Mouse (Mus musculus) layer of hippocampus, postnatal 10 days (tissue): Measurements from ENCODE around the gene Galnt10. TPM values are rescaled to one million over a fixed set of nuclear protein-coding genes. Genes with fewer than 3 reads are reported as not detected.

ENCODE experiments used
- DNase-seq, 2 experiments: peaks; one replicate each; pipeline ENCODE4 v3.0.0; 2021; ENCODE audit warnings: low spot score in 2 of 2
- long read RNA-seq: library from polyadenylated mRNA; stranded (forward); transcript quantifications from one replicate; pipeline ENCODE4 v2.0.0, GENCODE M21; 2023
- total RNA-seq, 2 experiments: library from RNA; stranded (reverse); gene quantifications; 2 replicates each; pipeline ENCODE4 v1.2.3; 2021

The Galnt10 gene
- total RNA-seq: 10 to 100 TPM; 10.9 to 11.2 TPM
- long read RNA-seq, full-length matches to known transcripts: 4 of 11 reads
- long read RNA-seq, partial matches to known transcripts: 5 of 11 reads
- long read RNA-seq, other reads (novel, unspliced or antisense): 2 of 11 reads

DNA sequence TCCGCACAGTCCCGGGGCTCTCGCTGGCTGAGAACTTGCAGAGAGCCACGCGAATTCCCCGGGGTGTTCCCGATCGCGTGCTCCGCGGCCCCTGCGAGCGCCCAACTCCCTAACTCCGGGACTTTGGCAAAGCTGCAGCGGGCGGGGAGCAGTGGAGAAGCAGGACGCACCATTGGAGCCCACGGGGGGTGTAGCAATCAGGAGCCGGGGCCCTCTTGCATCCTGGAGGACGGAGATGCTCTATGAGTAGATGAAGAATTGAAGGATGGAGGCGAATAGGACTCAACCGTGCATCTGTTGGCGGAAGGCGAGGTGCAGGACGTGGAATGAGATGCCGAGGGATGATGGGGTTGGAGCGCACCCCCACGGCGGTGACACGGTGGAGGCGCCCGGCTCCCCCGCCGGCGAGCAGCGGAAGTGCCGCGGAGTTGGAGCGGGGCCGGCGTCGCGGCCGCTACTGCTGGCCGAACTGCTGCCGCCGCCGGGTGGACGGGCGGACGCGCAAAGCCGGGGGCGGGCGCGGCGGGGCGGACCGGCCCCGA, at the start of gene Galnt10:
TSS of gene Galnt10 (plus strand) at position 425 of the 542 bp plus-strand sequence.
- peak; percentile 87 to 92 for DNase-seq

DNA sequence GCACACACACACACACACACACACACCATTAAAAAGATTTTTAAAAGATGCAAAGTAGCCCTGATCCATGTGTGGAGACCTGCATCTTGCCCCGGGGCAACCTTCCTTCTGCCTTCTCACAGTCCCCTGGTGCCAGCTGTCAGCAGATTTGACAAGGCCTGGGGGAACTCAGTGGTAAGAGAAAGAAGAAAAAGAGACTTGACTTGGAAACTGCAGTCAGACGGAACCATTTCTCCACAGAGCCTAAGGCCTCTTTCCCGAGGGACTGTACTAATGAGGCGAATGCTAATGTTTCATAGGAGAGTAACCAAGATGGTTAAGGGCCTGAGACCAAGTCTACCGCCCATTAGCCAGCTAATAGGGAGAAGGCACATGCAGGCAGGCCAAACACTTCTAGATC, 49.3 kb upstream of the Galnt10 start:
- DNase-seq: no peak

DNA sequence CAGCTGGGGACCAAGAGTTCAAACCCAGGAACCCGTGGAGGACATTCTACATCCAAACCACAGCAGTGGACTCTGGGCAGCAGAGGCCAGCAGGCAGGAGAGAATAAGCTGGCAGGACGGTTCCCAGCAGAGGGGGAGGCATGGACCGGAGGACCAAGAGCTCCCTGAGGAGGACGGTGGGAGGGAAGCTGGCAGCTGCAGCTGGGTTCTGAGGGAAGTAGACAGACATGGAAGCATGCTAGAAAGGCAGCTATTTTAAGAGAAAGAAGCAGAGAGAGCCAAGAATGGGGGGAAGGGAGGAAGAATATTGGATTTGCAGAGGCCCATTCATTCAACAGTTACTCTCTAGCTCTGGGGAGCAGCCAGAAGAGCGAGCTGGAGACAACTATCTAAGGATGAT, 47.1 kb upstream of the Galnt10 start:
- DNase-seq: peak; percentile 29 to 44

DNA sequence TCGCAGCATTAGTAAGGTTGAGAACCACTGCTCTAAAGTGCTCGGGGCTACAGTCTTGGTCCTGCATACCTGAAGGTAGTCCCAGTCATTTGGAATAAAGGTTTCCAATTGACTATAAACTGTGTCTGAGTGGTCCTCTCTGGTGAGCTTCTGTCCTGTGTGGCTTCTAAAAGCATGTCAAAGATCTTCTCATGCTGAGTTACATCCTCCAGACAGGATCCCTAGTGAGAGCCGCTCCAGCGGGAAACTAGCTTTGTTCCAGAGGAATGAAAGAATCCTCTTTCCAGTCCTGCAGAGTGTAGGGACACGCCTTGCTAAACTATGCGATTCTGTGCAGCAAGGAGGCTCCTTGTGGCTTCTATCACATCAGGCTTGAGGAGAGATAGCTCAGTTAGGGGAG, 45.9 kb upstream of the Galnt10 start:
- no peak for DNase-seq

GRCm38 (mm10) chr11:57600113-57600512, 45.1 kb upstream of the Galnt10 start:
- no peak for DNase-seq

DNA sequence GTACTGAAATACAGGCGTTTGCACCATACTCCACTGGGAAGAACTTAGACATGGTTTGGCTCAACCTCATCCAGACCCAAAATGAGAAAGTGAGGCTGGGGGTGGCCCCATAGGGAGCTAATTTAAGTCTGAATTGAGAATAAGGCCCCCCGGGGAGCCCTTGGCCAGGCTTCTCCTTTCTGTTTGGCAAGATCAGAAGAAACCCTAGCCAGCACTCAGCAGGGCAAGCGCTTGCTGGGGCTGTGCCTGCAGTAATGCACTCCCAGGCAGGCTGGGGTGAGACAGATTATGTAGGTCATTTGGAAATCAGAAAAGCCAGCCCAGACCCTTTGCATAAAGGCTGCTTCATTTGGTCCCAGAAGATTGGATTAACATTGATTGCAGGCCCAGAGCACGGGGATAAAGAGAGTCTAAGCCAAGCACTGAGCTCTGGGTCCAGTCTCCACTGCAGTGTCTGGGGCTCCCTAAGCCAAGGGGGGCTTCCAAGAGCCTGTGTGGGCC, 44.6 kb upstream of the Galnt10 start:
- DNase-seq: peak; percentile 51 to 77

DNA sequence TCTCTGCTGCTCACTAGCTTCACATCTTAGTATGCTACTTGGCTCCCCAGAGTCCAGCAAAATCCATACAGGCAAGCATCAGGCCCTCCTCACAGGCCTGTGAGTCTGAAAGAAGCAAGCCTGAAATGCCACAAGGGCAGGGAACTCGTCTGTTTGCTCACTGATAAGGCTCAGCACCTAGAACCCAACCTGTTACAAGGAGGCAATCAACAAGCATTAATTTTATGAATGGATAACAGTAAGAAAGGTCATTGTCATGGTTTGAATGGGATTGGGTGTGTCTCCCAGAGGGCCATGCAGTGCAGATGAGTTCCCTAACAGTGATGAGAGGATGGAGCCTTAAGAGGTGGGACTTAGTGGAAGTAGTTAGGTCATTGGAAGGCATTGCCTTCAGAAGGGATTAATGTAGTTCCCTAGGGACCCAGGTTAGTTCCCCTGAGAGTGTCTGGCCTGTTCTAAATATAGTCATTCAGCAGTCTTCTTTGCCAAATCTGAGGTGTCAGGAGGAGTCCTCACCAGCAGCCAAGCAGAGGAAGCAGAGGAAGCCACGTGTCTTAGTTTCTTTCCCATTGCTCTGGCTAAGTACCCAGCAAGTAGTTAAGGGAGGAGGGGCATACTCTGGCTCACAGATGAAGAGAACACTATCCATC, 43.3 kb upstream of the Galnt10 start:
- no peak for DNase-seq

DNA sequence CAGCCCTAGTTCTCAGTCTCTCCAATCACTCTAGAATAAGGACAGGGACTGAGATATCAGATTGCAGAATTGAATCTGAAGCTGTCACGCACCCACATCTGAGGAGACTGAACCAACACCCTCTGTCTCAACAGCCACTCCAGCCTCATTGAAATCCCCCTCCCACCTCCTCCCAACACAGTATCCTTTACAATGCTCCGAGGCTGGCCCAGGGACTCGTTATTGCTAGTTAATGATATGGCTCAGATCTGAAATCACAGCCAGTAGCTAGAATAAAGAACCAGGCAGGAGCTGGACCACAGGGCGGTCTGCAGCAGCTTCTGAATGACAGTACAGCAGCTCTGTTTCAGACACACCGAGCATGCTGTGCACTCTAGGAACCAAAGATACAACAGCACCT, 40.2 kb upstream of the Galnt10 start:
- no peak for DNase-seq

GRCm38 (mm10) chr11:57605660-57606059, 39.6 kb upstream of the Galnt10 start:
- no peak for DNase-seq

DNA sequence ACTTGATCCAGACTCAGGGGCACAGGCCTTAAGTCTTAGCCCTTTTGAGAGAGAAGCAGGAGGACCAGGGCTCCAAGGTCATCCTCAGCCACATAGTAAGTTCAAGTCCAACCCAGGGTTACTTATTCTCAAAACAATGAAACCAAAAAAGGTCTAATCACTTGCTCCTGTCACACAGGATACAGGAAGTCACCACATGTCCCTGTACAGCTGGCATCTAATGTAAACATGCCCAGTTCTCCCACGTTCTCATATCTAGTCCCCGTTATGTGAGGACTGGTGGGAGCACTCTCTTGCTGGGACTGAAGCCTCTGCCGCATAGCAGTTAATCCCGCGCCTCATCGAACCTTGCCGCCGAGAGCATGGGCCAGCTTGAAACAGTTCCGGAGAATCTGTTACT, 30.7 kb upstream of the Galnt10 start:
- no peak for DNase-seq

GRCm38 (mm10) chr11:57615286-57615685, 30.0 kb upstream of the Galnt10 start:
- no peak for DNase-seq

- DNase-seq: no peak
Measured at GRCm38 (mm10) chr11:57615871-57616270, 29.4 kb upstream of the Galnt10 start.

GRCm38 (mm10) chr11:57617526-57618264, 27.5 kb upstream of the Galnt10 start:
- DNase-seq: peak; percentile 41 to 55

DNA sequence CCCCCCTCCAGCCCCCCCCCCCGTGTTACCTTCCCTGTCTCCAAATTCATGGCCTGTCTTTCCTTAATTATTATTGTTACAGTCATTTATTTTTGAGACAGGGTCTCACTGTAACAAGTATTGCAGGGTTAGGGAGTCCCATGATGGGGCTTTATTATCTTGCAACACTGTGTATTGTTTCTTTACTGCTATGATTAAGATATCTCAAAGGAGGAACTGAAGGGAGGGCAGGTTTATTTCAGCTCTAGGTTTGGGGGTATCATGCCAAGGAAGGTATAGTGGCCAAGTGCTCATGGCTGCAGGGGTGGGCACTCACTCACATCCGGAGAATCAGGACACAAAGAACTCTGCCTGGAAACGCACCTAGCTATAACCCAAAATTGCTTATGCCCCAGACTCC, 23.8 kb upstream of the Galnt10 start:
- DNase-seq: no peak

DNA sequence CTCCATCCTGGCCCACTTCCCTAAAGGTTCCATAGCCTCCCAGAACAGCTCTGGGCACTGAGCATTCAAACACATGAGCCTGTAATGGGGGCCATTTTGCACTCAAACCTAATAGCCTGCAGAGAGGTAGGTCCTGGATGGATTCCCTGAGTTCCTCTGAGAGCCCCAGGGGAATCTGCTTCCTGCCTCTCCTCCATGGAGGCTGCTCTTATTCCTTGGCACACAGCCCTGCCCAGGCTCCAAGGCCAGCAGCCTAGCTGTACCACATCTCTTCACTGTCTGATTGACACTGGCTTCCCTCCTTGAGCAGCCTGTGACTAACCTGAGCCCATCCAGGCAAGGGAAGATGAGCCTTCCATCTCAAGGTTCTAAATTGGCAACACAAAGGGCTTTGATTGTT, 23.4 kb upstream of the Galnt10 start:
- DNase-seq: no peak

DNA sequence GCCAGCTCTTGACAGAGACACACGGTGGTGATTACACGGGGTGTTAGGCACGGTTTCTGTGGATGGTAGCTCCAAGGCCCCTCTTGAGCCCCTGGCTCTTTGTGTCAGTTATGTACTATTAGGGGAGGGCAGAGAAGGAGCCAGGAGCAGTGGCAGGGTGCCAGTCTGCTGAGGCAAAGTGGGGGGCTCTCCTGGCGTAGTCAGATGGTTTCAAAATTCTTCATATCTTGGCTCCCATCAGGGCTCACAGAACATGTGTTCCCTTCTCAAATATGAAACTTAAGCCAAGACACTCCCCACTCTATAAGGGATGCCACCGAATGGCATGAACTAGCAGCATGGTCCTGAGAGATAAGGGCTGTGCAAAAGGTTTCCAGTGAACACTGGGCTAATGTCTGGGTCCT, 20.8 kb upstream of the Galnt10 start:
- DNase-seq: peak; percentile 42 to 44

DNA sequence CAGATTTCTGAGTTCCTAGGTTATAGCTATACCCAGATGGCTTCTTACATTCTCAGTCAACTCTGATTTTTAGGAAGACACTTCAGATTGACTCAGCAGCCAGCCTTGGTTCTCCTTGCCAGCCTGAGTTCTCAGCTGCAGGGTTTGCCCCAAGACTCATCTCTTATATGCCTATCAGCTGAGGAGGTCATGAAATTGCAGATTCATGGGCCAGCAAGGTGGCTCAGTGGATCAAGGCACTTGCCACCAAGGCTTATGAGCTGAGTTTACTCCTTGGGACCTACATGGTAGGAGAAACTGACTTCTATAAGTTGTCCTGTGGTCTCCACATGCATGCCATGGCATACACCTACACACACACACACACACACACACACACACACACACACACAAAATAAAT, 19.8 kb upstream of the Galnt10 start:
- DNase-seq: no peak

DNA sequence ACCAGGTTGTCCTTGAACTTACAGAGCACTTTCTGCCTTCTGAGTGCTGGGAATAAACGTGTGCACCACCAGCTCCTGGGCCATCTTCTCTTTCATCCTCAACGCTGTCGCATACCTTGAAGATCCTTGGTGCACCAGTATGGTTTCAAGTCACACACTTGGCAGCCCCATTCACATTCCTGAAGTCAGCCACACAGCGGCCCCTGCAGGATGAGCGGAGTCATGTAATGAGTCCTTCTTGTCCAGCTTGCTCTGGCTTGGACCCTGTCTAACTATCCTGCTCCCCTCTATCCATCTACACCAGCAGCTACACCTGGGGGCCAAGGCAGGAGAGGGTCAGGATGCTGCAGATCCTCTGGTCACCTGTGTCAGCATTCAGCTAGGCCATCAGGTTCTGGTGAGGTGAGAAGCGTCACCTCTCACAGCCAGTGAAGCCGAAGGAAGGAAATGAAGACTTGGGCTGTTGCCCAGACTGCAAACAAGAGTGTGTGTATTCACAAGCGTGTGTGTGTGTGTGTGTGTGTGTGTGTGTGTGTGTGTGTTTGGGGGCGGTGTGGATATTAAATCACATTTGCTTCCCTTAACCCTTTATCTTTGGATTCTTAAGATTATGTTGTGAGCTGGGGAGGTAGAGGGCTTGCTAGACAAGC, 18.0 kb upstream of the Galnt10 start:
- peak; percentile 43 to 51 for DNase-seq

DNA sequence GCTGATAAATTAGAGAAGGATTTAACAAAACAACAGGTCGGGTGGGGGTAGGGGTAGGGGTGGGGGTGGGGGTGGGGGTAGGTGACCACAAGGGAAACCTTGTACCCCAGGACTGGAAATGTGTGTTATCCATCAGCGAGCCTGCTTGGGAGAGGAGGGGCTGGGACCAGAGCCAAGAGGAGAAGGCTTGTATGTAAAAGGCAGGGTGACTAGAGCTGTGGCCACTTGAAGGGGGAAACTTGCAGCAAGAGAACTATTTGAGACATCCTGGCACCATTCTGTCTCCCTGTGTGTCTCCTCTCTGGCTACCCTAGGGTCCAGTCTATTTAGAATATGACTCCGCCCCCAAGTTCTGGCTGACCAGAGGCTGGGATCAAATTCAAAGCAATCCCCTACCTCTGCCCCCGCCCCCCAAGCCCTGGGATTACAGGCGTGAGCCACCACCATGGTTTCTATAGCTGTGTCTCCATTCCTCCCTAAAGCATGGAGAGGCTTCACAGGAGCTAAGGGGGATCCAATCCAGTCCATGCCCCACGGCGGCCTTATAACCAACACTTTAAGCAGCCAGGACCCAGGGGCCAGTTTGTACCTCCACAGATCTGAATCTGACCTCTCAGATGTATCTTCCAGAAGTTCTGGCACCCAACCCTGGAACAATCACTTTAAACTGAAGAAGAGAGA, 13.3 kb upstream of the Galnt10 start:
- no peak for DNase-seq

- DNase-seq: no peak
Measured at GRCm38 (mm10) chr11:57633006-57633405, 12.2 kb upstream of the Galnt10 start.

DNA sequence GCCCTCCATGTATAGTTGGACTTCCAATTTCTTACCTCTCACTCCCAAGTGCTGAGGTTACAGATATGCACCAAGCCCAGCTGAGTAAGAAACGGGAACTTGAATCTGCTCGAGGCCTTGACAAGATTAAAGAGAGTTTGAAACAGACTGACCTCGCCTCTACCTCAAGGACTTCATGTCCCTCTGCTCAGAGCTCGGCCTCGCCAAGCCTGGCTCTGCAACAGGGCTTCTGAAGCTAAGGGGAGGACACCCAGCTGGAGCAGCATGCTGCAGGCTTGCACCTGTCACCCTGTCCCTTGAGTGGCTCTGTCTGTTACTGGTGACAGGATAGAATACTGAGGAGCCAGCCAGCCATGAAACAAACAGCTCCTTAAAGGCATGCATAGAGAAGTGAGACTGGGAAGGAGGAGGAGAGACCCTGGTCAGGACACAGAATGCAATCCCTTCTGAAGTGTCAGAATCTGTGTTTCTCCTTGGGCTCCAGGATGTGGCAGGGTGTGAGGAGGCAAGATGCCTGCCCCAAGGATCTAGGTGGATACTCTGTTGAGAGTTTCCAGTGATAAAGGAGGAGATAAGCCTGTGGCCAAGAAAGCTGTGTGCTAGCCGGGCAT, 11.2 kb upstream of the Galnt10 start:
- DNase-seq: no peak
